Mouse (Mus musculus) ES-E14 (cell line): ENCODE results near the gene Mast3. TPM values are rescaled to one million over a fixed set of nuclear protein-coding genes. Genes with fewer than 3 reads are reported as not detected.
"Not testable (repeated sequence)": the region's sequence is repeated elsewhere in the genome, so short reads cannot be mapped to it uniquely, and the experiment has no call there.

Experiments used
- DNase-seq: peaks from one replicate; pipeline ENCODE4 v3.0.0-alpha.2; 2013; ENCODE audit warnings: low read depth, low spot score
- H3K27ac ChIP-seq: 2 replicates; pipeline ENCODE4 v1.5.1; 2012; ENCODE audit warnings: low read depth, mild to moderate bottlenecking, low read length, moderate library complexity, mixed read lengths; ENCODE audit not compliant: poor library complexity, insufficient read depth, severe bottlenecking
- H3K36me3 ChIP-seq: 2 replicates; pipeline ENCODE4 v1.6.1; 2012; ENCODE audit warnings: mild to moderate bottlenecking, low read length, moderate library complexity, mixed read lengths; ENCODE audit not compliant: control insufficient read depth, poor library complexity, insufficient read depth, severe bottlenecking
- H3K4me1 ChIP-seq, 2 experiments: fragments of 150-350 bp in 1 of 2; sonication (generic) in 1 of 2; 2 replicates each; pipeline ENCODE4 v1.6.1; 2012; ENCODE audit warnings: low read length in 2 of 2, mild to moderate bottlenecking in 1 of 2, mixed read lengths in 1 of 2; ENCODE audit not compliant: control insufficient read depth in 2 of 2, insufficient read depth in 2 of 2, poor library complexity in 1 of 2
- H3K4me3 ChIP-seq, 2 experiments: fragments of 150-350 bp in 1 of 2; sonication (generic) in 1 of 2; 2 replicates each; pipeline ENCODE4 v1.5.1; 2012; ENCODE audit warnings: low read length in 2 of 2, low read depth in 1 of 2, mild to moderate bottlenecking in 1 of 2, mixed read lengths in 1 of 2; ENCODE audit not compliant: insufficient read depth in 1 of 2, poor library complexity in 1 of 2, severe bottlenecking in 1 of 2
- H3K9ac ChIP-seq: 2 replicates; pipeline ENCODE4 v1.6.1; 2012; ENCODE audit warnings: low read depth, mild to moderate bottlenecking, low read length, mixed read lengths; ENCODE audit not compliant: poor library complexity, insufficient read depth, severe bottlenecking
- H3K9me3 ChIP-seq: fragments of 150-350 bp; sonication (generic); 2 replicates; pipeline ENCODE4 v1.6.1; 2012; ENCODE audit warnings: low read depth, mild to moderate bottlenecking, low read length; ENCODE audit not compliant: control insufficient read depth, insufficient read depth
- CHD2 ChIP-seq: IDR thresholded peaks from 2 replicates; pipeline ENCODE4 v1.6.1; 2014; ENCODE audit warnings: mild to moderate bottlenecking, low read depth, low read length, inconsistent platforms
- HCFC1 ChIP-seq: IDR thresholded peaks from 2 replicates; pipeline ENCODE4 v1.6.1; 2012; ENCODE audit warnings: low read length, inconsistent platforms, borderline replicate concordance; ENCODE audit not compliant: insufficient read depth
- MAFK ChIP-seq: IDR thresholded peaks from 2 replicates; pipeline ENCODE4 v1.6.1; 2014; ENCODE audit warnings: mild to moderate bottlenecking, low read depth, low read length, inconsistent platforms; ENCODE audit not compliant: insufficient read depth
- ZC3H11A ChIP-seq: IDR thresholded peaks from 2 replicates; pipeline ENCODE4 v1.6.1; 2012; ENCODE audit warnings: low read depth, mild to moderate bottlenecking, inconsistent platforms, low read length, borderline replicate concordance
- ZNF384 ChIP-seq: IDR thresholded peaks from 2 replicates; pipeline ENCODE4 v1.6.1; 2012; ENCODE audit warnings: low read depth, low read length, inconsistent platforms
- in situ Hi-C, 2 experiments: fragments of 600-800 bp; cut with MboI; formaldehyde crosslinking; loops; one replicate each; pipeline ENCODE4 v1.15.1; 2025; ENCODE audit warnings: low sequenced_read_pairs in 2 of 2, inconsistent platforms in 1 of 2; ENCODE audit not compliant: unreplicated experiment in 2 of 2
- total RNA-seq: library from RNA; depleted of rRNA; stranded (reverse); fragments of 300-350 nt; gene quantifications from 2 replicates; pipeline ENCODE4 v1.2.3, GENCODE M21; 2012

The Mast3 gene
- total RNA-seq, 1 experiment: 7.8 TPM

DNA sequence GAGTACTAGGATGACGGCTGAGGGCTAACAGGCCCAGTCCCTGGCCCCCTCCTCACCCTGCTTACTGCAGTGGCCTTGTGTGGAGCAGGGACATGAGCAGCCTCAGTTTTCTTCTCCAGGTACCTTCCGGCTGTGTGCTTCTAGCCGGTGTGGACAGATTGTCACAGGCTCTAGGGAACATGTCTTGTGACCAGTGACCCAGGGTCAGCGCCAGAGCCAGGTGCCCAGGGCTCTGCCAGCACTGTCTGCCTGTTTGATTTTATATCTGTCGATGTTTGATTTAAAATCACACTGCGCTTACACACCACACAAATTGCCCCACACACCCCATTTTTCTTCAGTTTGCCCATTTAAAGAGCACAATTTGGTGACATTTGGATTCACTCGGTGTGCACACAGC, 18.9 kb upstream of the Mast3 start:
- Histone ChIP-seq H3K9ac (no peak overlapping the region), H3K27ac (no peak overlapping the region), H3K36me3 (no peaks in the 10 kb centered on the region), H3K9me3 (no peaks in the 10 kb centered on the region), H3K4me3 (no peak overlapping the region), H3K4me1 (peaks cover 0 to 6% of the 10 kb centered on the region in 2 experiments; a peak in 1 of 4 replicates)
- DNase-seq: no peak
- no peak for TF ChIP-seq ZC3H11A
- TF ChIP-seq CHD2: no peak
- no peak for TF ChIP-seq ZNF384
- no peak for TF ChIP-seq HCFC1
- TF ChIP-seq MAFK: no peak
- in situ Hi-C loops: no loop called here

DNA sequence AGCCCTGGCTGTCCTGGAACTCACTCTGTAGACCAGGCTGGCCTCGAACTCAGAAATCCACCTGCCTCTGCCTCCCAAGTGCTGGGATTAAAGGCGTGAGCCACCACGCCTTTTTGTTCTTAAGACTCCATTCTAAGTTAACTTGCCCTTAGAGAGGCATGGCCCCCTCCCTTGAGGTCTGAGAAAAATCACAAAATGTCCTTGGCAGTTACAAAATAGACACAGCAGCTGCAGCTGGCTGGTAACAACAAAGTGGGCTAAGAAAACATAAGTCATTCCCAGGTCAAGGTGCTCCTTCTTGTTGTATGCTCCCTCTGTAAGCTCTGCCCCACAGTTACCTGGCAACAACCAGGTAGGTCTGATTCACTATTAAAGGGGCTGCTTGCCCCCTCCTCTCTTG, 17.7 kb upstream of the Mast3 start:
- H3K36me3 ChIP-seq, DNase-seq, H3K4me3 ChIP-seq, H3K27ac ChIP-seq, H3K9me3 ChIP-seq, H3K9ac ChIP-seq, H3K4me1 ChIP-seq, in situ Hi-C loops: not testable (repeated sequence)

DNA sequence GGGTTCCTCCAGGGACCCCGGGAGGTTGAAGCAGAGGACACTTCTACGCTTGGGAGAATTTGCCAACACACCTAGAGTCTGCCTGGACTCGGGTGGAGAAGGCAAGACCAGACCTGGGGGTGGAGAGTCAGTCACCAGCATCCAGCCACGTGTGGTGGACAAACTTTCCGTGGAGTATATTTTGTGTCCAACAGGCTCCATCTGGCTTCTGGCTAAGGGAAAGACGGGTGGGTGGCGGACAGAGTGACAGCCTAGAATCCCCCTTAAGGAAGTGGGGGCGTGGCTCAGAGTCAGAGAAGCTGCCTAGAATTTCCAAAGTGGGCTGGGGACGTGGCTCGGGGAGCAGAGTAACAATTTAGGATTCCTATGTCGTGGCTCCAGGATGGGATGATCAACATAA, 17.1 kb upstream of the Mast3 start:
- in situ Hi-C loops: no loop called here
- no peaks in the 10 kb centered on the region for H3K36me3 ChIP-seq
- H3K27ac ChIP-seq: no peak overlapping the region
- DNase-seq: no peak
- H3K9ac ChIP-seq: no peak overlapping the region; the same call in 1 of the 2 replicates
- TF ChIP-seq CHD2: no peak
- TF ChIP-seq ZNF384: no peak
- TF ChIP-seq HCFC1: no peak
- TF ChIP-seq ZC3H11A: no peak
- no peak for TF ChIP-seq MAFK
- H3K4me3 ChIP-seq: no peak overlapping the region
- peaks cover 0 to 6% of the 10 kb centered on the region in 2 experiments; a peak in 1 of 4 replicates for H3K4me1 ChIP-seq
- no peaks in the 10 kb centered on the region for H3K9me3 ChIP-seq

DNA sequence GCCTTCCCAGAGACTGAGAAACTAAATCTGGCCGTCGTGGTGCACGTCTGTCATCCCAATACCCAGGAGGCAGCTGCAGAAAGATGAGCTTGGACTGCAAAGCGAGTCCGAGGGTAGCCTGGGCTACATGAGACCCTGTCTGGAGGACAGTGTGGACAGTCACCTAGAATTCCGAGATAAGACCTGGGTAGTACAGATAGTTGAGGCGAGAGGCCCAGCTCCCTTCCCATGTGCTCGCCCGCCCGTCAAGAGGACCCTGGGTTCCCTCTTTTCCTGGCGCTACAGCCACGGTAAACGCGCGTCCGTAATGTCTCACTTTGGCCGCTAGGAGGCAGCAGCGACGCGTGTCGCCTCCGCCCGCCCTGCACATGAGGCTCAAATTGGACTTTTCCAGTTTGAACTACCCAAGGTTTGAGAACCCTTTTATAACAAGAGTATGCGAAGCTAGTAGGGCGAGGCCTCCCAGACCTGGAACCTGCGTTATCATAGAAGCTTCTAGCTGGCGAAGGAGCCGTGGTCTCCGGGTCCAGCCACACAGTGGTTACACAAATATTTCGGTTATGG, 16.6 kb upstream of the Mast3 start:
- Histone ChIP-seq H3K27ac (no peak overlapping the region), H3K9me3 (no peaks in the 10 kb centered on the region), H3K9ac (no peak overlapping the region; the same call in 1 of the 2 replicates), H3K4me1 (peaks cover 0 to 10% of the 10 kb centered on the region in 2 experiments; a peak in 3 of 4 replicates), H3K4me3 (no peak overlapping the region), H3K36me3 (no peaks in the 10 kb centered on the region)
- TF ChIP-seq ZNF384: no peak
- no peak for TF ChIP-seq HCFC1
- TF ChIP-seq CHD2: no peak
- TF ChIP-seq MAFK: no peak
- peak; percentile 23; the same call in 1 of the 2 replicates for TF ChIP-seq ZC3H11A
- in situ Hi-C loops: no loop called here
- DNase-seq: no peak
